Mouse (Mus musculus): ENCODE measurements around the gene Senp3. TPM values are rescaled to one million over a fixed set of nuclear protein-coding genes. Genes with fewer than 3 reads are reported as not detected.

Senp3 gene
- total and polyA plus RNA-seq, 3 experiments = 116 to 303 (median 256) TPM

- Histone ChIP-seq H3K4me3 (replicated peaks in 1 of 3; ENCODE audit: low read depth in 2 of 3, low read length in 2 of 3, poor library complexity in 1 of 3) (no peak overlapping the region), H3K36me3 (replicated peaks in 1 of 2; ENCODE audit: control insufficient read depth in 1 of 2, insufficient read depth in 1 of 2, low read length in 1 of 2) (peaks cover 7 to 10% of the 10 kb centered on the region in 2 experiments), H3K27ac (ENCODE audit: insufficient read depth, low read depth) (no peak overlapping the region), H3K4me1 (ENCODE audit: control insufficient read depth in 1 of 2, insufficient read depth in 2 of 2) (peaks cover 4 to 41% of the 10 kb centered on the region in 2 experiments), H3K4me2 (ENCODE audit: insufficient read depth, low read depth, poor library complexity, severe bottlenecking) (no peak overlapping the region), H3K9ac (ENCODE audit: insufficient read depth, low read depth) (no peak overlapping the region), H3K79me2 (replicated peaks; ENCODE audit: control insufficient read depth, extremely low read depth, insufficient read depth, poor library complexity, severe bottlenecking) (peaks cover 24% of the 10 kb centered on the region), H3K9me3 (replicated peaks; ENCODE audit: low read length) (no peaks in the 10 kb centered on the region), H3K27me3 (replicated peaks) (no peaks in the 10 kb centered on the region)
- dilution Hi-C loops (cut with MboI; ENCODE audit: extremely low pct_ligation_motif_present, extremely low pct_unique_long_range_greater_than_20kb, low sequenced_read_pairs) (no loop called here), in situ Hi-C loops (cut with MboI; ENCODE audit: low pct_ligation_motif_present, low pct_unique_long_range_greater_than_20kb, low sequenced_read_pairs) (loop anchor here (5.0 to 10.0 kb wide), 2 partner anchors 61 to 193 kb away; partner anchors contain the start of gene Tmem95)
- TF ChIP-seq MAFK (IDR thresholded peaks at IDR 0.05; ENCODE audit: insufficient replicate concordance, low read length) (no peak), CTCF (conservative IDR thresholded peaks at IDR 0.05 in 1 of 2, IDR thresholded peaks at IDR 0.05 in 1 of 2; ENCODE audit: low read depth in 2 of 2, low read length in 2 of 2) (no peak), NELFE (IDR thresholded peaks at IDR 0.05; ENCODE audit: low read depth, low read length) (no peak), JUN (IDR thresholded peaks at IDR 0.05; ENCODE audit: insufficient read depth, low read depth, low read length) (no peak), ZC3H11A (IDR thresholded peaks at IDR 0.05; ENCODE audit: low read depth, low read length) (no peak), NRF1 (IDR thresholded peaks at IDR 0.05; ENCODE audit: low read depth, low read length) (no peak), MAZ (IDR thresholded peaks at IDR 0.05; ENCODE audit: low read depth, low read length) (no peak), SIN3A (IDR thresholded peaks at IDR 0.05; ENCODE audit: low read length) (no peak), ZKSCAN1 (IDR thresholded peaks at IDR 0.05; ENCODE audit: borderline replicate concordance, low read depth, low read length) (no peak), POLR2A (IDR thresholded peaks at IDR 0.05; ENCODE audit: low read depth, low read length) (no peak)
- no peak for DNase-seq (ENCODE audit: extremely low read depth)
These were observed 2.4 kb upstream of the Senp3 start for GRCm38 (mm10) chr11:69684128-69684745.

- Histone ChIP-seq H3K27ac (ENCODE audit: insufficient read depth, low read depth) (no peak overlapping the region), H3K9ac (ENCODE audit: insufficient read depth, low read depth) (no peak overlapping the region), H3K4me2 (ENCODE audit: insufficient read depth, low read depth, poor library complexity, severe bottlenecking) (no peak overlapping the region), H3K36me3 (replicated peaks in 1 of 2; ENCODE audit: control insufficient read depth in 1 of 2, insufficient read depth in 1 of 2, low read length in 1 of 2) (peaks cover 12 to 15% of the 10 kb centered on the region in 2 experiments), H3K4me1 (ENCODE audit: control insufficient read depth in 1 of 2, insufficient read depth in 2 of 2) (peaks cover 4 to 46% of the 10 kb centered on the region in 2 experiments), H3K4me3 (replicated peaks in 1 of 3; ENCODE audit: low read depth in 2 of 3, low read length in 2 of 3, poor library complexity in 1 of 3) (no peak overlapping the region), H3K9me3 (replicated peaks; ENCODE audit: low read length) (no peaks in the 10 kb centered on the region), H3K27me3 (replicated peaks) (no peaks in the 10 kb centered on the region), H3K79me2 (replicated peaks; ENCODE audit: control insufficient read depth, extremely low read depth, insufficient read depth, poor library complexity, severe bottlenecking) (peaks cover 30% of the 10 kb centered on the region)
- in situ Hi-C loops (cut with MboI; ENCODE audit: low pct_ligation_motif_present, low pct_unique_long_range_greater_than_20kb, low sequenced_read_pairs) = loop anchor here (5.0 to 10.0 kb wide), 2 partner anchors 61 to 194 kb away; partner anchors contain the start of gene Tmem95
- dilution Hi-C loops (cut with MboI; ENCODE audit: extremely low pct_ligation_motif_present, extremely low pct_unique_long_range_greater_than_20kb, low sequenced_read_pairs) = no loop called here
- DNase-seq (ENCODE audit: extremely low read depth) = no peak
- TF ChIP-seq JUN (IDR thresholded peaks at IDR 0.05; ENCODE audit: insufficient read depth, low read depth, low read length) (no peak), EP300 (IDR thresholded peaks at IDR 0.05; ENCODE audit: low read length) (no peak), MXI1 (IDR thresholded peaks at IDR 0.05; ENCODE audit: low read depth, low read length) (no peak), SIN3A (IDR thresholded peaks at IDR 0.05; ENCODE audit: low read length) (no peak), USF2 (conservative IDR thresholded peaks at IDR 0.05; ENCODE audit: low read depth, low read length) (no peak), NRF1 (IDR thresholded peaks at IDR 0.05; ENCODE audit: low read depth, low read length) (no peak), ZMIZ1 (IDR thresholded peaks at IDR 0.05; ENCODE audit: low read depth, low read length) (no peak)
These were observed 1.7 kb upstream of the Senp3 start for GRCm38 (mm10) chr11:69683576-69683975.

All from CH12.LX (cell line).